Mouse (Mus musculus): Measurements from ENCODE around the gene Supt3. TPM values are rescaled to one million over a fixed set of nuclear protein-coding genes. Genes with fewer than 3 reads are reported as not detected.

Gene Supt3
- total and polyA plus RNA-seq, 2 experiments from 2014 or later = 3.2 to 24.5 TPM

GRCm38 (mm10) chr17:44766318-44766717 lies 10.6 kb upstream of the Supt3 start:
- Histone ChIP-seq H3K27ac (ENCODE audit: low read depth, low read length) (no peak overlapping the region), H3K27me3 (ENCODE audit: insufficient read depth, low read length) (no peaks in the 10 kb centered on the region), H3K4me1 (ENCODE audit: insufficient read depth) (no peaks in the 10 kb centered on the region), H3K36me3 (ENCODE audit: insufficient read depth) (no peaks in the 10 kb centered on the region), H3K9me3 (ENCODE audit: low read length) (no peaks in the 10 kb centered on the region), H3K4me2 (ENCODE audit: low read depth) (no peak overlapping the region), H3K9ac (no peak overlapping the region), H3K4me3 (ENCODE audit: low read depth, low read length) (no peak overlapping the region)
- no peak for DNase-seq
- no peak for ATAC-seq
- no peak for TF ChIP-seq CTCF (IDR thresholded peaks at IDR 0.05; ENCODE audit: low read depth)
- 90% methylated on average over 11 of the region's 11 CpGs for WGBS

GRCm38 (mm10) chr17:44766975-44767374 lies 10.0 kb upstream of the Supt3 start:
- no peaks in the 10 kb centered on the region for H3K4me1 ChIP-seq (ENCODE audit: insufficient read depth)
- DNase-seq (no peak), ATAC-seq (no peak)
- H3K27ac ChIP-seq (ENCODE audit: low read depth, low read length) = no peak overlapping the region
- no peak overlapping the region for H3K9ac ChIP-seq
- H3K4me3 ChIP-seq (ENCODE audit: low read depth, low read length) = no peak overlapping the region
- H3K27me3 ChIP-seq (ENCODE audit: insufficient read depth, low read length) = no peaks in the 10 kb centered on the region
- 66% methylated on average over 2 of the region's 2 CpGs for WGBS
- H3K4me2 ChIP-seq (ENCODE audit: low read depth) = no peak overlapping the region
- H3K36me3 ChIP-seq (ENCODE audit: insufficient read depth) = no peaks in the 10 kb centered on the region
- no peak for TF ChIP-seq CTCF (IDR thresholded peaks at IDR 0.05; ENCODE audit: low read depth)
- no peaks in the 10 kb centered on the region for H3K9me3 ChIP-seq (ENCODE audit: low read length)

GRCm38 (mm10) chr17:44767375-44767774 lies 9.6 kb upstream of the Supt3 start:
- H3K27ac ChIP-seq (ENCODE audit: low read depth, low read length) = no peak overlapping the region
- no peak overlapping the region for H3K4me2 ChIP-seq (ENCODE audit: low read depth)
- no peak for DNase-seq
- H3K4me1 ChIP-seq (ENCODE audit: insufficient read depth) = no peaks in the 10 kb centered on the region
- no peak for TF ChIP-seq CTCF (IDR thresholded peaks at IDR 0.05; ENCODE audit: low read depth)
- no peak overlapping the region for H3K4me3 ChIP-seq (ENCODE audit: low read depth, low read length)
- H3K36me3 ChIP-seq (ENCODE audit: insufficient read depth) = no peaks in the 10 kb centered on the region
- 74% methylated on average over 1 of the region's 1 CpGs for WGBS
- H3K9ac ChIP-seq = no peak overlapping the region
- ATAC-seq = no peak
- no peaks in the 10 kb centered on the region for H3K27me3 ChIP-seq (ENCODE audit: insufficient read depth, low read length)
- no peaks in the 10 kb centered on the region for H3K9me3 ChIP-seq (ENCODE audit: low read length)

GRCm38 (mm10) chr17:44768522-44768921 lies 8.4 kb upstream of the Supt3 start:
- WGBS = 70% methylated on average over 5 of the region's 5 CpGs
- no peaks in the 10 kb centered on the region for H3K9me3 ChIP-seq (ENCODE audit: low read length)
- H3K4me2 ChIP-seq (ENCODE audit: low read depth) = no peak overlapping the region
- no peak for DNase-seq
- H3K9ac ChIP-seq = no peak overlapping the region
- H3K4me3 ChIP-seq (ENCODE audit: low read depth, low read length) = no peak overlapping the region
- no peaks in the 10 kb centered on the region for H3K36me3 ChIP-seq (ENCODE audit: insufficient read depth)
- H3K4me1 ChIP-seq (ENCODE audit: insufficient read depth) = no peaks in the 10 kb centered on the region
- H3K27ac ChIP-seq (ENCODE audit: low read depth, low read length) = no peak overlapping the region
- no peaks in the 10 kb centered on the region for H3K27me3 ChIP-seq (ENCODE audit: insufficient read depth, low read length)
- no peak for ATAC-seq
- no peak for TF ChIP-seq CTCF (IDR thresholded peaks at IDR 0.05; ENCODE audit: low read depth)

GRCm38 (mm10) chr17:44770871-44771270 lies 6.1 kb upstream of the Supt3 start:
- 84% methylated on average over 2 of the region's 2 CpGs for WGBS
- H3K9ac ChIP-seq = no peak overlapping the region
- no peak for TF ChIP-seq CTCF (IDR thresholded peaks at IDR 0.05; ENCODE audit: low read depth)
- no peak for ATAC-seq
- H3K4me2 ChIP-seq (ENCODE audit: low read depth) = no peak overlapping the region
- no peak for DNase-seq
- H3K9me3 ChIP-seq (ENCODE audit: low read length) = no peaks in the 10 kb centered on the region
- H3K4me1 ChIP-seq (ENCODE audit: insufficient read depth) = no peaks in the 10 kb centered on the region
- no peak overlapping the region for H3K4me3 ChIP-seq (ENCODE audit: low read depth, low read length)
- no peak overlapping the region for H3K27ac ChIP-seq (ENCODE audit: low read depth, low read length)
- H3K27me3 ChIP-seq (ENCODE audit: insufficient read depth, low read length) = no peaks in the 10 kb centered on the region
- H3K36me3 ChIP-seq (ENCODE audit: insufficient read depth) = no peaks in the 10 kb centered on the region

- Histone ChIP-seq H3K9ac (no peak overlapping the region), H3K27ac (ENCODE audit: low read depth, low read length) (no peak overlapping the region), H3K36me3 (ENCODE audit: insufficient read depth) (no peaks in the 10 kb centered on the region), H3K4me1 (ENCODE audit: insufficient read depth) (no peaks in the 10 kb centered on the region), H3K9me3 (ENCODE audit: low read length) (no peaks in the 10 kb centered on the region), H3K4me3 (ENCODE audit: low read depth, low read length) (no peak overlapping the region), H3K4me2 (ENCODE audit: low read depth) (no peak overlapping the region), H3K27me3 (ENCODE audit: insufficient read depth, low read length) (no peaks in the 10 kb centered on the region)
- no peak for TF ChIP-seq CTCF (IDR thresholded peaks at IDR 0.05; ENCODE audit: low read depth)
- WGBS = 90% methylated on average over 2 of the region's 2 CpGs
- no peak for DNase-seq
- ATAC-seq = no peak
These were observed 4.4 kb upstream of the Supt3 start for GRCm38 (mm10) chr17:44772576-44772975.

GRCm38 (mm10) chr17:44777337-44777804 lies 419 bp downstream of the Supt3 start:
- Histone ChIP-seq H3K4me2 (ENCODE audit: low read depth) (peak overlapping the region; percentile 65), H3K27me3 (ENCODE audit: insufficient read depth, low read length) (no peaks in the 10 kb centered on the region), H3K36me3 (ENCODE audit: insufficient read depth) (no peaks in the 10 kb centered on the region), H3K9me3 (ENCODE audit: low read length) (no peaks in the 10 kb centered on the region), H3K9ac (peak overlapping the region; percentile 96), H3K27ac (ENCODE audit: low read depth, low read length) (peak overlapping the region; percentile 96), H3K4me1 (ENCODE audit: insufficient read depth) (no peaks in the 10 kb centered on the region; the same call in 1 of the 2 replicates), H3K4me3 (ENCODE audit: low read depth, low read length) (peak overlapping the region; percentile 89)
- DNase-seq (peak; percentile 83), ATAC-seq (peak; percentile 86)
- 4% methylated on average over 35 of the region's 35 CpGs for WGBS
- peak; percentile 48; the same call in 1 of the 2 replicates for TF ChIP-seq CTCF (IDR thresholded peaks at IDR 0.05; ENCODE audit: low read depth)

Measured in forebrain, postnatal 0 days (tissue).